Mouse (Mus musculus): ENCODE data around the gene Dnmt3b. TPM values are rescaled to one million over a fixed set of nuclear protein-coding genes. Genes with fewer than 3 reads are reported as not detected.

Dnmt3b gene
- polyA plus RNA-seq, 1 experiment from 2014 or later: 12.8 TPM

Other genes with a start within 250 kb of the Dnmt3b start
- gene 4930404H24Rik, start 156.7 kb upstream of the Dnmt3b start, polyA plus RNA-seq (2014; fragmentation: Nextera tagmentation; extraction: Ambion mirVana): not detected in 2 replicates
- 14.6 and 17.7 TPM in 2 replicates for gene Nol4l, start 119.5 kb upstream of the Dnmt3b start, polyA plus RNA-seq (2014; fragmentation: Nextera tagmentation; extraction: Ambion mirVana)
- gene Commd7, start 16.7 kb upstream of the Dnmt3b start, polyA plus RNA-seq (2014; fragmentation: Nextera tagmentation; extraction: Ambion mirVana): 70.2 and 70.4 TPM in 2 replicates
- gene Dnmt3c, start 47.2 kb downstream of the Dnmt3b start, polyA plus RNA-seq (2014; fragmentation: Nextera tagmentation; extraction: Ambion mirVana): 0.16 TPM in 1 of 2 replicates, not detected in the other
- 243 and 263 TPM in 2 replicates for gene Mapre1, start 91.8 kb downstream of the Dnmt3b start, polyA plus RNA-seq (2014; fragmentation: Nextera tagmentation; extraction: Ambion mirVana)
- 0.14 and 0.41 TPM in 2 replicates for gene Efcab8, start 130.5 kb downstream of the Dnmt3b start, polyA plus RNA-seq (2014; fragmentation: Nextera tagmentation; extraction: Ambion mirVana)
- not detected in 2 replicates for gene Sun5, start 221.6 kb downstream of the Dnmt3b start, polyA plus RNA-seq (2014; fragmentation: Nextera tagmentation; extraction: Ambion mirVana)
- gene Bpifb2, start 225.6 kb downstream of the Dnmt3b start, polyA plus RNA-seq (2014; fragmentation: Nextera tagmentation; extraction: Ambion mirVana): not detected in 2 replicates

All from stomach, embryonic 14.5 days (tissue).